Mouse (Mus musculus) hindbrain, postnatal 0 days (tissue): ENCODE data around the gene Slc45a1. TPM values are rescaled to one million over a fixed set of nuclear protein-coding genes. Genes with fewer than 3 reads are reported as not detected.
"Not testable (repeated sequence)": the region's sequence is repeated elsewhere in the genome, so short reads cannot be mapped to it uniquely, and the experiment has no call there.

Source experiments
- ATAC-seq: fragments of 200-750 bp; cut with Nextera tagmentation; 2 replicates; pipeline ENCODE4 v1.8.0; 2017; ENCODE audit warnings: mild to moderate bottlenecking, moderate TSS enrichment, moderate library complexity
- DNase-seq: peaks from one replicate; pipeline ENCODE4 v3.0.0-alpha.2; 2015; ENCODE audit warnings: low spot score
- H3K27ac ChIP-seq: fragments of 300-500 bp; sonication (generic); 2 replicates; pipeline ENCODE4 v1.5.1; 2014; ENCODE audit warnings: mild to moderate bottlenecking
- H3K27me3 ChIP-seq: fragments of 300-500 bp; sonication (generic); 2 replicates; pipeline ENCODE4 v1.6.1; 2014; ENCODE audit warnings: low read length, mixed read lengths; ENCODE audit not compliant: insufficient read depth
- H3K36me3 ChIP-seq: fragments of 300-500 bp; sonication (generic); 2 replicates; pipeline ENCODE4 v1.6.1; 2014; ENCODE audit warnings: low read length, mixed read lengths; ENCODE audit not compliant: insufficient read depth
- H3K4me1 ChIP-seq: fragments of 300-500 bp; sonication (generic); 2 replicates; pipeline ENCODE4 v1.6.1; 2014; ENCODE audit warnings: antibody characterized with exemption, low read length, mixed read lengths; ENCODE audit not compliant: insufficient read depth
- H3K4me2 ChIP-seq: fragments of 300-500 bp; sonication (generic); 2 replicates; pipeline ENCODE4 v1.6.1; 2014; ENCODE audit warnings: low read depth, mild to moderate bottlenecking, low read length, moderate library complexity, mixed read lengths
- H3K4me3 ChIP-seq: fragments of 300-500 bp; sonication (generic); 2 replicates; pipeline ENCODE4 v1.5.1; 2014; ENCODE audit warnings: low read length
- H3K9ac ChIP-seq: fragments of 300-500 bp; sonication (generic); replicated peaks from 2 replicates; pipeline ENCODE4 v1.6.1; 2014; ENCODE audit warnings: mild to moderate bottlenecking, low read length, moderate library complexity, mixed read lengths
- H3K9me3 ChIP-seq: fragments of 300-500 bp; sonication (generic); 2 replicates; pipeline ENCODE4 v1.6.1; 2016; ENCODE audit warnings: low read length, mixed read lengths
- CTCF ChIP-seq: IDR thresholded peaks from 2 replicates; pipeline ENCODE4 v1.5.1; 2016; ENCODE audit warnings: antibody characterized with exemption, control low read depth, low read depth
- WGBS: fragments of 180-500 bp; shearing (Covaris S2); extraction: QIAGEN DNeasy Blood & Tissue Kit; methylation state at CpG from one replicate; pipeline ENCODE4 v1.1.7; 2014; 5-methylcytosine and 5-hydroxymethylcytosine counted together
- polyA plus RNA-seq: library from polyadenylated mRNA; unstranded; fragments of >200 nt; fragmentation: Nextera tagmentation; extraction: Ambion mirVana; gene quantifications from 2 replicates; pipeline ENCODE4 v1.2.1, GENCODE M21; 2015
- total RNA-seq: library from RNA; depleted of rRNA; stranded (reverse); fragments of >200 nt; gene quantifications from 2 replicates; pipeline ENCODE4 v1.2.3, GENCODE M21; 2014

Slc45a1 gene
- total and polyA plus RNA-seq, 2 experiments from 2014 or later, result 47.5 to 49.6 TPM

- ATAC-seq, result peak; percentile 76
These were observed 45.4 kb downstream of the Slc45a1 start for GRCm38 (mm10) chr4:150606449-150607161.

GRCm38 (mm10) chr4:150605804-150606203 is 46.2 kb downstream of the Slc45a1 start:
- Histone ChIP-seq H3K9me3 (no peaks in the 10 kb centered on the region), H3K4me2 (no peak overlapping the region), H3K27ac (peak overlapping the region; percentile 72), H3K4me3 (no peak overlapping the region), H3K4me1 (peaks cover 14% of the 10 kb centered on the region), H3K9ac (no peak overlapping the region), H3K27me3 (no peaks in the 10 kb centered on the region), H3K36me3 (no peaks in the 10 kb centered on the region)
- DNase-seq (no peak), ATAC-seq (no peak)
- WGBS, result 80% methylated on average over 3 of the region's 3 CpGs
- no peak for TF ChIP-seq CTCF

More at GRCm38 (mm10) chr4:150606449-150607161, 45.4 kb downstream of the Slc45a1 start:
- no peaks in the 10 kb centered on the region for H3K27me3 ChIP-seq
- no peak for TF ChIP-seq CTCF
- no peak overlapping the region for H3K9ac ChIP-seq
- peak overlapping the region; percentile 72 for H3K27ac ChIP-seq
- H3K4me3 ChIP-seq, result no peak overlapping the region
- peak; percentile 64 for DNase-seq
- 17% methylated on average over 3 of the region's 3 CpGs for WGBS
- no peaks in the 10 kb centered on the region for H3K9me3 ChIP-seq
- H3K4me2 ChIP-seq, result no peak overlapping the region
- 0 out of 2 replicates have a peak, but pooled peaks cover 2% of the 10 kb centered on the region for H3K36me3 ChIP-seq
- H3K4me1 ChIP-seq, result peaks cover 14% of the 10 kb centered on the region

- H3K9me3 ChIP-seq, result no peaks in the 10 kb centered on the region
- ATAC-seq (no peak), DNase-seq (no peak)
- no peak overlapping the region for H3K27ac ChIP-seq
- H3K27me3 ChIP-seq, result no peaks in the 10 kb centered on the region
- peaks cover 16% of the 10 kb centered on the region for H3K4me1 ChIP-seq
- no peak overlapping the region for H3K4me2 ChIP-seq
- 100% methylated on average over 1 of the region's 1 CpGs for WGBS
- TF ChIP-seq CTCF, result no peak
- no peak overlapping the region for H3K4me3 ChIP-seq
- no peak overlapping the region for H3K9ac ChIP-seq
- H3K36me3 ChIP-seq, result no peaks in the 10 kb centered on the region
These were observed 48.5 kb downstream of the Slc45a1 start for GRCm38 (mm10) chr4:150603366-150604061.

GRCm38 (mm10) chr4:150601489-150601888 is 50.5 kb downstream of the Slc45a1 start:
- 68% methylated on average over 10 of the region's 10 CpGs for WGBS
- no peak for TF ChIP-seq CTCF
- H3K27me3 ChIP-seq, result no peaks in the 10 kb centered on the region
- peak overlapping the region; percentile 5; the same call in 1 of the 2 replicates for H3K27ac ChIP-seq
- no peak overlapping the region for H3K4me2 ChIP-seq
- no peaks in the 10 kb centered on the region for H3K9me3 ChIP-seq
- no peak overlapping the region for H3K9ac ChIP-seq
- no peak overlapping the region for H3K4me3 ChIP-seq
- no peaks in the 10 kb centered on the region for H3K36me3 ChIP-seq
- DNase-seq, result no peak
- ATAC-seq, result no peak
- H3K4me1 ChIP-seq, result peaks cover 15% of the 10 kb centered on the region

- H3K27ac ChIP-seq, H3K4me3 ChIP-seq, H3K9me3 ChIP-seq, H3K9ac ChIP-seq, H3K4me1 ChIP-seq, DNase-seq, H3K4me2 ChIP-seq, H3K36me3 ChIP-seq, ATAC-seq, H3K27me3 ChIP-seq: not testable (repeated sequence)
- WGBS, result 83% methylated on average over 2 of the region's 2 CpGs
These were observed 51.5 kb downstream of the Slc45a1 start for GRCm38 (mm10) chr4:150600503-150600902.

GRCm38 (mm10) chr4:150599119-150599992 is 52.6 kb downstream of the Slc45a1 start:
- H3K9ac ChIP-seq, result no peak overlapping the region
- no peaks in the 10 kb centered on the region for H3K27me3 ChIP-seq
- no peaks in the 10 kb centered on the region for H3K36me3 ChIP-seq
- TF ChIP-seq CTCF, result no peak
- H3K9me3 ChIP-seq, result no peaks in the 10 kb centered on the region
- peak overlapping the region; percentile 8; the same call in 1 of the 2 replicates for H3K27ac ChIP-seq
- H3K4me1 ChIP-seq, result peaks cover 6% of the 10 kb centered on the region
- ATAC-seq, result no peak
- 60% methylated on average over 3 of the region's 3 CpGs for WGBS
- H3K4me3 ChIP-seq, result no peak overlapping the region
- H3K4me2 ChIP-seq, result no peak overlapping the region
- no peak for DNase-seq
